Mouse (Mus musculus) T-helper 1 cell (primary cell): ENCODE measurements around the gene Fam214a.

Experiments
- in situ Hi-C: fragments of 300-600 bp; cut with MboI, MseI; formaldehyde crosslinking; loops from one replicate; pipeline ENCODE4 v1.15.1; 2025; ENCODE audit warnings: high pct_unique_total_duplicates

The Fam214a gene

DNA sequence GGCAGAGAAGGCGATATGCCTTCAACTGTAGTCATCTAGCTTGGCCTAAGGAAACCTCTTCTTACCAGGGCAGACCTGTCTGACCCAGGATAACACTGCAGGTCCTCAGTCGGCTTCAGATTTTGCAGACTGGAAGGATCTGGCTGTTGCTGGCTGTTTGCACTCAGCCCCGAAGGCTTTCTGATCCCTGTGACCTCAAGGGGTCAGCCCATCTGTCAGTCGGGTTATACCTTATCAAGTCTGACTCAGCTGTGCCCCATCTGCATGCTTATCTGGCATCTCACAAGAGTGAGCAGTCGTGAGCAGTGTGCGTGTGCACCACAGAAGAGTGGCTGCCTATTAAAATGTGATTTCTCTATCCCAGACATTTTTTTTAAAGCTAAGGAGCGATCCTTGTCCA, 71.4 kb downstream of the Fam214a start:
- in situ Hi-C loops = loop anchor here (5.0 kb wide), 1 partner anchor 117 kb away; no protein-coding TSS in a partner anchor

DNA sequence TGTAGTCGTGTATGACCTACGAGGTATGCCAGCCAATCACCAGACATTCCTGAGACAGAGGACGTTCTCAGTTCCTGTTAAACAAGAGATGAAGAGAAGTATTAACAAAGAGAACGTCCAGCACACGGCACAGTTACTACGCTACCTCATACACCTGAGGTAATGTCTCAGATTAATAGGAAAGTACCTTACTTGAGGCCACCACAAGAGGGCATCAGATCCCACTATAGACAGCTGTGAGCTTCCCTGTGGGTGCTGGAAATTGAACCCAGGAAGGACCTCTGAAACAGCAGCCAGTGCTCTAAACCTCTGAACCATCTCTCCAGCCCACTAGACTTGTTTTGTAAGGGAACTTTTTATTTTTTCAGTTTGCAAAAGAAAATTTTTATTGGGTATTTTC, 73.0 kb downstream of the Fam214a start:
- in situ Hi-C loops = no loop called here

DNA sequence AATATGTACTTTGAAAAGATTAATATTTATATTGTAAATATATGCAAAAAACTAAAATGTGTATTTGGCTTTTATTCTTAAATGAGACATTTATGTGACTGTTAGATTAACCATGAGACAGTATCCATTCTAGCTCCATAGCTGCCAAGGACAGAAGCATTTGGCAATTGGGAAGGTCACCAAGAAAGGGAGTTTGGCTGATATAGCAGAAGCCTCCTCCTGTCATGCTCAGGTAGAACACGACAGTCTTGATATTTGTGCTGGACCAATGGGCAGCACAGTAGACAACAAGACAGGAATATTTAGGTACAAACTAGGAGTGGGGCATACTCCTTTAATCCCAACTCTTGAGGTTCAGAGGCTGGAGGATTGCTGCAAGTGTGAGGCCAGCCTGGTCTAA, 79.7 kb downstream of the Fam214a start:
- in situ Hi-C loops = no loop called here

DNA sequence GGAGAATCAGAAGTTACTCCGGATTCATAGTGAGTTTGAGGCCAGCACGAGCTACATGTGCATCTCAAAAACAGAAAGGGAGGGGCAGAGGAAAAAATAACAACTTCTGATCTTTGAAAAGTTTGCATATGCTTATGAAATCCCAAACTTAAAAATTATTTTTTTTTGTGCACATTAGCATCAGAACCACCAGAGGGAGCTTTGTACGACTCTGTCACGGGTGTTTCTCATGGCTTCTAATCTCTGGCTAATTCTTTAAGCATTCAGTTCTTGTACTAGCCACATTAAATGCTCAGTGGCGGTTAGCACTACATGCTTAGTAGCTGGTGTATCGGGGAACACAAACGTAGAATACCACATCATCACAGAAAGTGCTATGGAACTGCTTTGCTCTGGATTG, 80.5 kb downstream of the Fam214a start:
- in situ Hi-C loops = no loop called here

DNA sequence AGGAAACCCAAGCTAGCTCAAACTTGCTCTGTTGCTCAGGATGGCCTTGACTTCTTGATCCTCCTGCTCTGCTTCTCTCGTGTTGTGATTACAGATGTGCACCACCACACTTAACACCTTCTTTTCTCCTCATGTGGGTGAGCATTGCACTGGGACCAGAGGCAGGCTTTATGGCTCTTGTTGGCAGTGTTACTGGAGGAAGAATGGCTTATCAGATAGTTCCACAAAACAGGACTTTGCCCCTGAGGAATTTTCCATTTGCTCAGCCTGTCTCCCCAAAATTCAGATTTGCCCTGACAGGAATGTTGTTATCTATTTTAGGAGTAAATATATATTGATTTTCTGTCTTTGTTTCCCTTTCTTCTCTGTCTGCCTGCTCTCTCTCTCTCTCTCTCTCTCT, 82.0 kb downstream of the Fam214a start:
- in situ Hi-C loops = no loop called here

DNA sequence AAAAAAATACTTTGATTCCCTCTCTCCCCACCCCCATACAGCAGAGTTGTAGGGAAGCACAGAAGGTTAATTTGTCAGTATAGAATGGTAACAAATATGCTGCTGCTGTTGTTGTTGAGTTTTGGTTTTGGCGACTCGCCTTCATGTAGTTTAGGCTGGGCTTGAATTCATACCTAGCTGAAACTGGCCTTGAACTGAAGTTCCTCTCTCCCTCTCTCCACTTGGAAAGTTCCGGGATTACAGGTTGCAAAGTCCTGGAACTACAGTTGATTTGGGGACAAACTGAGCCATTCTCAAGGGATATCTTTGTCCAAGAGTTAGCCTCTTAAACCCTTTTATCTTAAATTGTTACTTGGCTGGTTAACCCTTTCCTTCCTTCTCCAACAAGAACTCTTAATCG, 83.3 kb downstream of the Fam214a start:
- in situ Hi-C loops = no loop called here

DNA sequence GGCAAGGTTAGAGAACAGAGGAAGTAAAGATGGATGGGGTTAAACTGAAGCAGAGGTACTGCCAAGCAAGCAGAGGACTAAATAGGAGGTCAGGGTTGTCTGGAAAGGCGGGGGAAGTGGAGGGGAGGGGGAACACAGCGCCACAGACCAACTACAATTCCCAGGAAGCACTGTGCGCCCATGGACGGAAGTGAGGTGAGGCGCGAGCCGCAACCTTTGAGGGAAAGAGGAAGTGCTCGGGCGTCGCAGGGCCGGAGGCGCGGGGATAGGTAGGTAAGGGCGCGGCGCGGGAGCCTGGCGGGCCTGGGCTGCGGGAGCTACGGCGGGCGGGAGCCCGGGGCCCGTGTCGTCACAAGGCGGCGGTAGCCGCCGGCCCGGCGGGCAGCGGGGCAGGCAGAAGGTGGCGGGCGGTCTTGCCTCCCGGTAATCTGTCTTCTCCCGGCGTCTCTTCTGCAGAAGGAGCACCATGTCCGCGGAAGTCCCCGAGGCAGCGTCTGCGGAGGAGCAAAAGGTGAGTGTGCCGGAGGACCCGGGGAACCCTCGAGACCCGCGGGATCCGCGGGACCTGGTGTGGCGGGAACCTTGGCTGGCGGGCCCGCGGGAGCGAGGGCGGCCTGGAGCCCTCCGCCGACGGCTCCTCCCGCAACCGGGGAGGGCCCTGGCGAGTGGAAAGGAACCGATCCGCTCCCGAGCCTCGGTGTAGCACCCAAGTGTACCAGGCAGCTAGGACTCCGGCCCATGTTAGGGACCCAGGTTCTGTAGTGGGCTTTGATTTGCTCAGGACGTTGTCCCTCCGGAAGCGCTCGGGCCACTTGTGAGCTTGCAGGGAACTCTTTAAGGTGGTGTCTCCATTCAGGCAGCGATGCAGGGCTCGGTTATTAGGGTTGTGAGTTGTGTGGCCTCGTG, 85.0 kb downstream of the Fam214a start, which contains the start of gene Arpp19:
Arpp19 (plus strand) TSS at position 164 of the 906 bp plus-strand sequence.
- in situ Hi-C loops = no loop called here

DNA sequence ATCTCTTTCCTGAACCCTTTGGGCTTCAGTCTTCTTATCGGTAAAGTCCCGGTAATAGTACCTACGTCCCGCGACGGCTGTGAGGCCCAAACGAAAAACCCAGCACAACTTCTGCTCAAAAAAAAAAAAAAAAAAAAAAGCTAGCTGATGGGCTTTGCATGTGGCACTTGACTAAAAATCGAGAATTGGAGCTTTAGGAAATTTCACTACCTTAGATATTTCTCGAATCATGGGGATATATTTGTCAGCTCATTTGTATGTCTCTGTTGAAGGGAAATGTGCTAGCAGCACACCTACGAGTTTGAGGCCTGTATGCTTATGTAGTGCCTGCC, 85.6 kb downstream of the Fam214a start:
- in situ Hi-C loops = no loop called here

DNA sequence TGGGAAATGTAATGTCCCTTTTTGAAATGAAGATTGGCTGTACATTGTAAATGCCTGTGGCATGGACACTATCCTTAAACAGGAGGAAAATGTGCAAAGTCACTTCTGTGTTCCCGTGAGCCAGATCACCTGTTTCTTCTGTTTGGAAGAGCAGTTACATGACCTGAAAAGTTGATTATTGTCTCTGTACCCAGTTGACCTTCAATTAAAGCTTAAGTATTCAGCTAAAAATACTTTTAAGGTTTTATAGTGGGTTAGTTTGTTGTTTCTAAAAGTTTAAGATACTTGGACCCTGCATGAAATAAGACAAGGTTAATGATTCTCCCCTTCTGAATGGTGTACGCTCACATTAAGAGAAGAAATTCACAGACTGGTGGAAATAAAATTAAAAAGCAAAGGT, 87.9 kb downstream of the Fam214a start:
- in situ Hi-C loops = loop anchor here (10.0 kb wide), 1 partner anchor 224 kb away; no protein-coding TSS in a partner anchor

DNA sequence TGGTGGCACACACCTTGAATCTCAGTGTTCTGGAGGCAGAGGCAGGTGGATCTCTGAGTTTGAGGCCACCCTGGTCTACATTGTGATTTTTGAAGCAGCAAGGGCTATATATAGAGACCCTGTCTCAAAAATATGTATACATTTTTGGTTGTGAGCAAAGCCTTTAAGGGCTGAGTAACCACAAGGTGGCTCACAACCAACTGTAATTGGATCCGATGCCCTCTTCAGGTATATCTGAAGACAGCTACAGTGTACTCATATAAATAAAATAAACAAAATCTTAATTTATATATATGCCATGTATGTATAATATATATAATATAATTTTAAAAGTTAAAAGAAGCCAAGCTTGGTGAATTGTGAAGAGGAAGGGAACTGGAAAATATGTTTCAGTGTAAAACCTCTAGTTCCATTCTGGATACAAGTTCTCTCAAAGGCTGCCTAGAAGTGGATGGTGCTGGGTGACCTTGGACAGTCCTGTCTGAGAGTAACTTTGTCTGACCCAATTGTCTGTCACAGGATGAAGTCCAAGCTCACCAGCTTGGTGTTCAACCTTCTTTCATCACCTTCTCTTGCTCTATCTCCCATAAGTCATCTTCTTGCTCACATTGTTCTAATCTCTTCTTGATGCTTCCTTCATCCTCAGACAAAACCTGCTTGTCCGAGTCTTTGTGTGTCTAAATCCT, 89.3 kb downstream of the Fam214a start:
- in situ Hi-C loops = loop anchor here (10.0 kb wide), 1 partner anchor 223 kb away; no protein-coding TSS in a partner anchor

DNA sequence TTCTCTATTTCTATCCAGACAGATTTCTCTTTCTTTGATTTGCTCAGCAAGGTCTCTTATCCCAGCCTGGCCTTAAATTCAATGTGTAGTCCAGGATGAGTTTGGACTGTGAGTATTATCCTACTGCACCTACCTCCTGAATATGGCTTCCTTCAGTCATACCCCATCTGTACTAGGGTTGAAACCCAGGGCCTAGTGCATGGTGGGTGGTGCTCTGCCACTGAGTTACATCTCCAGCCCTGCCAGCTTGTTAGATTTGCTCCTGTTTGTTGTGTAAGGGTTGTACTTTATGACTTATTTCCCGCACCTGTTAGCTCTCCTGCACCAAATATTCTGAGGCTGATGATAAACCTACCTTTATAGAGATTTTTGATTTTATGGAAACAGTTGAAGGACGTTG, 90.5 kb downstream of the Fam214a start:
- in situ Hi-C loops = loop anchor here (10.0 kb wide), 1 partner anchor 222 kb away; no protein-coding TSS in a partner anchor

DNA sequence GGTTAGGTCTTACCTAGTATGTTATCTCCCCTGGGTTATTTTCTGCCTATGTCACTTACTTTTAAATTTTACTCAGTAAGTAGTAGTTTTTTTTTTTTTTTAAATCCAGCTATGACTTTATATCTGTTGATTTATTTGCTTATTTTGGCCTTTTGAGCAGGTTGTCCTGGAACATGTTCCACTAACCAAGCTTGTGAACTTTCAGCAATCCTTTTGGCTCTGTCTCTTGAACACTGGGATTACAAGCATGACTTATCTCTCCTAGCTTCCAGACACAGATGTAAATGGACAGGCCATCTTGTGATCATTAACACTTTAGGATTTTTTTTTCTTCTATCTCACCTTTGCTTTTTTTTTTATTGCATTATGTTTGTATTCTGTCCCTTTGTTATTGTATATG, 94.4 kb downstream of the Fam214a start:
- in situ Hi-C loops = loop anchor here (10.0 kb wide), 1 partner anchor 218 kb away; no protein-coding TSS in a partner anchor

DNA sequence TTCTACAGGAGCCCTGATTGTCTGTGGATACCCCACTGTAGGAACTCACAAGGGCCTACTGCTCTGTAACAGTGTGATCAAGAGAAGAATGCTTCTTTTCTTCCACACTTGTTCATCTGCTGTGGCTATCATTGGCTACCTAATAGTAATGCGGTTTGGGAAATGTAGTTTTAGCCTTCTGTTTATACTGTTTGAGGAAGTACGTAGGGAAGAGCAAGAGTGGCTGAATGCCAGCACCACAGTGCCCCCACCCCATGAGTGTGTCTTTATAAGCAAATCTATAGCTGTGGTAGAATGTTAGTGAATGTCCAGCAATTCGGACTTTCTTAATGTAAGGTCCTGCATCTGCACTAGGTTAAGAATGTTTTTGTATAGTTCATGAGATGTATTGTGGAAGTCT, 96.4 kb downstream of the Fam214a start:
- in situ Hi-C loops = loop anchor here (10.0 kb wide), 1 partner anchor 216 kb away; no protein-coding TSS in a partner anchor

DNA sequence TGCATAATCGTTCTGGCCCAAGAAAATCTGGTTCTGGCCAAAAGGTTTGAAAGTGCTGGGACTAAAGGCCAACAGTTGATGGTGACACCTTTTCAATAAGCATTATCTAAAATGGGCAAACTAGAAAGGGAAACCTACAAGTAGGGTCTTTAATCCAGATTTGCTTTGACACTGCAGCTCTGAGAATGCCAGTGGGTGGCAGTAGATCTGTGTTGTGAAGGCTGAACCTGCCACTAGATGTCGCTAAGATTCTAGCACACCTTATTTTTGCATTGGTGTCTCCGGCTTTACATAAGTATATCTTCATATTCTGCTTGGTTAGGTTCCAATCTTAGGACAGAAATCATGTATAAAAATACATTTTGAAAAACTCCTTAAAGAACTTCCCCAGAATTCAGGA, 97.3 kb downstream of the Fam214a start:
- in situ Hi-C loops = no loop called here

DNA sequence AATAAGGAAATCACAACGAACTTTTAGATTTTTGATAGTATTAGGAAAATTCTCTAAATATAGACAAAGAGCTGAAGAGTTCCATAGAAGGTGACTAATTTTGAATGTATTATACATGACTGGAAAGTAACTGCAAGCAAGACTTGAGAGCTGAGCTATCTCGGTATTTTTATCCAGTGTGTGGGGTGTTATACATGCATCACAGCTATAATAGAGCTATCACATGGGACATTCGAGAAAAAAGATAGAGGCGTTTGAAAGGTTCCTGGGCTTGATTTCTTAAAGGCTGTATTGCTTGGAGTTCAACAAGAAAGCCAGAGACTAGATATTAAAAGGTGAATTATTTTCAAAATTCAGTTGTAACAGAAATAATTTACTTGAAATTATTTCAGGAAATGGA, 99.2 kb downstream of the Fam214a start:
- in situ Hi-C loops = no loop called here

DNA sequence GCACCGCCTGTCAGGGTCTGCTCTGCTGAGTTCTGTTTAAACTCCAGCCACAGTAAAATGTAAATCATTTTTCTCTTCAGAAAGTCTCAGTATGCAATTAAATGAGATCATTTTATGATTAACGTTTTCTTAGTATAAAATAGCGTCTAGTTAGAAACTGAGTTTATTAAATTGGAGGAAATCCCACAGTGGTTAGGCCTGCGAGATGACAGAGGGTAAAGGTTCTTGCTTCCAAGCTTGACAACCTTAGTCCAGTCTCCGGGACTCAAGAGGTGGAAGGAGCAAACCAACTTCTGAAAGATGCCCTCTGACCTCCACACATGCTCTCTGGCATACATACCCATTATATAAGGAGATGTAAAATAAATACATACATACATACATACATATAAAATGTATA, 102.4 kb downstream of the Fam214a start:
- in situ Hi-C loops = no loop called here

DNA sequence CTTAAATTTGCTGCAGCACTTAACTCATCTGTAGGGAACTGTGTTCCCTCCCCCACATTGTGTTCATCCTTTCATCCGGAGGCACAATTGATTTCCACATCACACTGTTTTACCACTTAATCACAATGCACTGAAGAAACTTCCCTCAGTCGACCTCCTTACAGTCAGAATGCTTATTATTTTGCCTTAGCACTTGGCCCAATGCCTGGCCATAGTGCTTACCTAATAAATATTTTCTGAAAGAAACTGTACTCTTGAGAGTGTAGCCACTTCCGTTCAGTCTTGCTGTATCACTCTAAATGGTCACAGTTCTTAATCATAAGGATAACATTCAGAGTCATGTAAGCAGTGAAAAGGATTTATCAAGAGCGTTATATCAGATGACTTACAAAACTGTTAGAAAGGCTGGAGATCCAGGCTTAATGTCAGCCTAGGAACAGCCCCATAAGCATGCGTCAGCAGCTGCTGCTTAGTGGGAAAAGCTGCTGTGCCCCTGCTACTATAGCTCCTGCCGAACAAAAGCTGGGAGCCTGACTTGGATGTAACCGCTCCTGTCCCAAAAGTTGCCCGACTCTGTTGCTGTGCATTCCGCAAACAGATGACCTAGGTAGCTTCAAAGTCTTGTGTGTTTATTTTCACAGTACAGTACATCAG, 112.1 kb downstream of the Fam214a start:
- in situ Hi-C loops = loop anchor here (10.0 kb wide), 1 partner anchor 480 kb away; no protein-coding TSS in a partner anchor

DNA sequence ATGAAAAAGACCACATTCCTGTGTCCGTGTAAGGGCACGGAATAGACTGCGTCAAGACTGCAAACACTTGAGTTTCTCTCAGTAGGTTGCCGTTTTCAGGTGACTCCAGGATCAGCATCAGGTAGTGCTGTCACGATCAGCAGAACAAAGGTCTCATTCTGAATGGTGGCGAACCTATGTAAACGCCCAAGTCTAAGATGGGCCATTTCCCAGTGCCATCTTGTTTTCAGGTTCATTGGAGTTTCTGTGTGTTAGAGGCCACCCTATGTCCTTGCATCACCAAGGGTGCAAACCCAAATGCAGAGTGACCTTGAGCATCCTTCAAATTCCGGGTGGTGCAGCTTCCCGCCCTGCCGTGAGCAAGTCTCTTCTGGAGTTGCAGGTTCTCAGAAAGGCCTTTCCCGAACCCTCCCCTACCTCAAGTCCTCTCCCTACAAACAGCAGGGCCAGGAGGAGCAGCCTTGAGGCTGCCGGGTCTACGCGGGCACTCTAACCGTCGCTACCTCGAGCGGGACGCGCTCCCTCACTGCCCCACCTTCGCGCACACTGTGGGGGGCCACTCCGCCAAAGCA, 117.9 kb downstream of the Fam214a start, which contains the start of gene Myo5a:
Myo5a (plus strand) TSS at position 559 of the 572 bp plus-strand sequence.
- in situ Hi-C loops = no loop called here

DNA sequence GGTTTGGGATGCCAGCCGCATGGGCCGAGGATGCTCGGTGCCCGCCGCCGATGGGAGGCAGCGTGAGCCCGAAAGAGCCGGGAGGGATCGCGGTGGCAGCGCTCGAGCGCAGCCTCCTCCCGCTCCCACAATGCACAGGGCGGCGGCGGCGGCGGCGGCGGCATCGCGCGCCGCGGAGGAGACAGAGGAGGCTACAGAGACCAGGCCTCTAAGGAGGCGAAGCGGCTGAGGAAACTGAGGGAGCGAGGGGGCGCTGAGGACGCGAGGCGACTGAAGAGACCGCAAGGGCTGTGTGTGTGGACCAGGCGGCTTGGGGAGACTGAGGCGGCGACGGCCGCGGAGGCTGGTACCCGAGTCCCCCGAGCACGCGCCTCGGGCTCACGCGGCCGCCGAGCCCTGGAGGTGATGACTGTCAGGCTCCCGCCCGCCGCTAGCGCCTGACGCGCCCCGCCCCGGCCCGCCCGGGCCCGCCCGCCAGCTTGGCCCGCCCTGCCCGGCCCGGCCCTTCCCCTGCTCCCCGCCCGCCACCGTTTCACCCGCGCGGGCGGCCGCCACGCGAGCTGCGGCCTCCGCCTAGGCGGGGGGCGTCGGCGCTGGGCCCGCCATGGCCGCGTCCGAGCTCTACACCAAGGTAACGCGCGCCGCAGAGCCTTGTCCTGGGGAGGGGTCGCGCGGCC, 118.5 kb downstream of the Fam214a start:
- in situ Hi-C loops = no loop called here

DNA sequence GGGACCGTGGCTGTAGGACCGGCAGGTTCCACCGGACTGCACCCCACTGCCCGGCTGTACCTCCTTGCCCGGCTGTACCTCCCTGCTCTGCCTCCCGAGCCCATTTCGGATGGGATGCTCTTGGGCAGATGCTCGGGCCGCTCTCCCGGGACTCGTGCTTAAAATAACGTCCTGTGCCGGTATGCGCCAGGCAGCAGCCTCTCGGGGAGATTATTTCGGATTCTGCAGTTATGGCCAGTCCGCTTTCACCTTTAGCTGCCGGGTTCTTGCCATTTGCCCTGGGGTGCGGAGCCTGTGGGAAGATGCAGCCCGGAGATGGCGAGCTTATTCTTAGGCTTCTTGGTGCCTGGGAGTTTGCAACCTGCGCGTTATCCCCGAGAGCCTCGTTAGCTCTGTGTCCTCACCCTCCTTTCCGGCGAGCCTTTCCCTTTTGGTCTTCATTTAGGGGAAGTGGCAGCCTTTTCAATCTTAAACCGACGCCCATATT, 119.1 kb downstream of the Fam214a start:
- in situ Hi-C loops = no loop called here

DNA sequence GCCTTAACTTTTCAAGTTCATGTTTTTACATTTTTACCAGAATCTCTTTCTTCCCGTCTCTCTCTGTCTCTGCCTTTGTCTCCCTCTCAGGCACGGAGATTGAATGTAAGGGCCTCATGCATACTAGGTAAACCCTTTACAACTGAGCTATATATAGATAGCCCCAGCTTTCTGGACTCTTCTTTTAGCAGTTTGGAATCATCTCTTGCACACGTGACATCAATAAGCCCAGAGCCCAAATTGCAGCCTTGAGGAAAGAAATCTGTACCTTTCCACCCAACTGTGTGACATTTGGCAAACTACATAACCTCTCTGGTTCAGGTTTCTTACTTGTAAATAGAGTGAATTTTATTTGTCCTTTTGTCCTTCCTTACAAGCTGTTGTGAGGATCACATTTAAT, 119.7 kb downstream of the Fam214a start:
- in situ Hi-C loops = no loop called here
